Mouse (Mus musculus) E14TG2a.4 (cell line): Measurements from ENCODE around the gene Tmco1.

Experiments
- H3K27me3 ChIP-seq: 2 replicates; pipeline ENCODE4 v1.6.1; 2014; ENCODE audit warnings: low read length, control low read depth; ENCODE audit not compliant: insufficient read depth
- H3K36me3 ChIP-seq: 2 replicates; pipeline ENCODE4 v1.6.1; 2014; ENCODE audit warnings: low read length, control low read depth; ENCODE audit not compliant: insufficient read depth
- H3K4me1 ChIP-seq: replicated peaks from 2 replicates; pipeline ENCODE4 v1.6.1; 2014; ENCODE audit warnings: low read depth, low read length, control low read depth
- H3K4me3 ChIP-seq: replicated peaks from 2 replicates; pipeline ENCODE4 v1.5.1; 2014; ENCODE audit warnings: mild to moderate bottlenecking, low read length
- H3K9me3 ChIP-seq: 2 replicates; pipeline ENCODE4 v1.6.1; 2014; ENCODE audit warnings: low read length, control low read depth
- CTCF ChIP-seq: conservative IDR thresholded peaks from 2 replicates; pipeline ENCODE4 v1.5.1; 2014; ENCODE audit warnings: low read length
- NANOG ChIP-seq: IDR thresholded peaks from 2 replicates; pipeline ENCODE4 v1.6.1; 2014; ENCODE audit warnings: borderline replicate concordance, low read length, mixed read lengths
- POU5F1 ChIP-seq: IDR thresholded peaks from 2 replicates; pipeline ENCODE4 v1.6.1; 2014; ENCODE audit warnings: low read length, borderline replicate concordance

The Tmco1 gene

DNA sequence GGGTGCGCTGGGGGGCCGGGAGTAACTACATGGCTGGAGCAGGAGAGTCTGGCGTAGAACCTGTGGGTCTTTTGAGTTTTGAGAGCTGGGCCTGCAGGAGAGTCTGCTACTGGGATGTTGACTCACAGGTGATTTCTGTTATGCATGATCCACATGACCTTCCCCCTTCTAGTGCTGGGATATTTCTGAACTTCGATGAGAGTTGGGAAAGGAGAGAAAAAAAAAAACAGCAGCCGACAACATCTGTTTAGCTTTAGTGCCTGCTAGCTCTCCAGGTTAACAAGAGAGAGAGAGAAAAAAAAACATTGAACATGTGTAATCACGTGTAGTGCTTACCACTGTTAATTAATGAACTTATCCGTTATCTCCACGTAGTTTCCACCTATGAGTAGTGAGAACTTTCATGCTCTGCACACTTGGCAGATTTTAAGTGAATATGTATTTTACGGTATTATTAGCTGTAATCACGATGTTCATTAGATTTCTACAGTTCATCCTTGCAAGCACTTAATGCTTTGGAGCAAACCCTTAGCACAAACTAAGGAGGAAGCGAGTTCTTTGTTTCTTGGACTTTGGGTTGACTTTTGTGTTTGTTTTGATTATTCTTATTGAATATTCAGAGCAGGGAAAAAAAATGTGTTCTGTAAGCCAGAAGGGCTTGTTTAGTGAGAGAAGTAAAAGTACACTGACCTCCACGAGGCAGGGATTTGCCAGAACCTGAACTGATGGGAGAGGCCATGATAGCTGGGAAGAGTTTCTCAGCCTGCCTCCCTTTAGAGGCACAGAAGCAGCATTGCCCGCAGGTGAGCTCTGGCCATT lies 42.6 kb downstream of the Tmco1 start:
- peaks cover 3% of the 10 kb centered on the region; the same call in 1 of the 2 replicates for H3K27me3 ChIP-seq
- H3K4me1 ChIP-seq = peaks cover 10% of the 10 kb centered on the region
- H3K36me3 ChIP-seq = peaks cover 36% of the 10 kb centered on the region
- no peaks in the 10 kb centered on the region for H3K9me3 ChIP-seq
- peak overlapping the region; percentile 90 for H3K4me3 ChIP-seq
- TF ChIP-seq CTCF (no peak), NANOG (no peak), POU5F1 (no peak)

- TF ChIP-seq POU5F1 (no peak), CTCF (no peak), NANOG (no peak)
- no peaks in the 10 kb centered on the region for H3K9me3 ChIP-seq
- H3K4me3 ChIP-seq = no peak overlapping the region
- H3K27me3 ChIP-seq = peaks cover 3% of the 10 kb centered on the region; the same call in 1 of the 2 replicates
- H3K36me3 ChIP-seq = peaks cover 52% of the 10 kb centered on the region
- H3K4me1 ChIP-seq = peaks cover 10% of the 10 kb centered on the region
Measured at GRCm38 (mm10) chr1:167352403-167352802, 44.2 kb downstream of the Tmco1 start.

DNA sequence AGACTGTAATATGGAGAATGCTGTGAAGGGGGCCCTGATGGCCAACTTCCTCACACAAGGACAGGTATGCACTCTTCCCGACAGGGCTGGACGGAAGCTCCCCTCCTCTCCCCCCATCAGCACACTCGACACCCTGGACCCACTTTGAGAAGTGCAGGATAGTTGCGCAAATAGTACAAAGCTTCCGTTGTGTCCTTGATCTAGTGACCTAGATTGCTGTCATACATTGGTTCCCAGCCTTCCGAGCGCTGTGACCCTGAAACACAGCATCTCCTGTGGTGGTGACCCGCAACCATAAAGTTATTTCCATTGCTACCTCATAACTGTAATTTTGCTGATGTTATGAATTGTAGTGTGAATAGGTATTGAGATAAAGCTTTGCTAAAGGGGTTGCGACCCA lies 49.2 kb downstream of the Tmco1 start:
- Histone ChIP-seq H3K9me3 (no peaks in the 10 kb centered on the region), H3K27me3 (no peaks in the 10 kb centered on the region), H3K4me3 (no peak overlapping the region), H3K4me1 (peaks cover 6% of the 10 kb centered on the region), H3K36me3 (peaks cover 97% of the 10 kb centered on the region)
- TF ChIP-seq POU5F1 (no peak), CTCF (no peak), NANOG (no peak)

DNA sequence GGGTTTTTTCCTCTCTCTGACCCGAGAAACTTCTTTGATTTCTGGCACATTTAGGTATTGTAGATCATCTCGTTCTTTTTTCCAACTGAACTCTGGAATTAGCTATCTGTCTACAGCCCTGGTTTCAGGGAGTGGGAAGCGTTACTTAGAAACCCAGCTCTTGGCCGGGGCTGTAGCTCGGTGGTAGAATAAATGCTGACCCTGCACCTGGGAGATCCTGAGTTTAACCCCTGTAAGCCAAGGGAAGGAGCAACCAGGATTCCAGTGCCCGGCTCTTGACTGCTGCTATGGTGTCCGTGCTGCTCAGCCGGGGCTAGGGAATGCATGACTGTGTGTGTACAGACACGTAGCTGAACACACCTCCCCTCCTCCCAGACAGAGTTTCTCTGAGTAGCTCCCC lies 50.6 kb downstream of the Tmco1 start:
- TF ChIP-seq CTCF (no peak), NANOG (no peak), POU5F1 (no peak)
- no peak overlapping the region for H3K4me3 ChIP-seq
- no peaks in the 10 kb centered on the region for H3K9me3 ChIP-seq
- H3K27me3 ChIP-seq = no peaks in the 10 kb centered on the region
- H3K36me3 ChIP-seq = peaks cover 98% of the 10 kb centered on the region
- H3K4me1 ChIP-seq = peaks cover 6% of the 10 kb centered on the region

- H3K36me3 ChIP-seq = peaks cover 95% of the 10 kb centered on the region
Measured at GRCm38 (mm10) chr1:167360268-167360667, 52.1 kb downstream of the Tmco1 start.

DNA sequence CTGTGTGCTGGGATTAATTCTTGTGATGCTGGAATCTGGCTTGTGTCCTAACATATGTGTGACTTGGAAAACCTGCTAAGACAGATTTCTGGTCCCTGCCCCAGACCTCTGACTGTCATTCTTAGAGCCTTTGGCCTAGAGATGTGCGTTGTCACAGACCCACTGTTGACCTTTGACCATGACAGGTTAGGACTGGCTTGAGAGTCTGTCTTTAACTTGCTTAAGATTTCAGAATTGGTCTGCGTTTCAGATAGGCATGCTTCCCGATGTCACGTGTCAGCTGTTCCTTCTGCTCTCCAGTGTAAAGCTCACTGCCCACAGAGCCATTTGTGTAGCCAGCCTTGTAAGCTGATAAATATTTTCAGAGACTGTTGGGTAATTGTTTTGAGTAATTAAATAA lies 54.6 kb downstream of the Tmco1 start:
- Histone ChIP-seq H3K36me3 (peaks cover 94% of the 10 kb centered on the region), H3K4me3 (no peak overlapping the region), H3K9me3 (no peaks in the 10 kb centered on the region), H3K4me1 (peaks cover 6% of the 10 kb centered on the region), H3K27me3 (no peaks in the 10 kb centered on the region)
- no peak for TF ChIP-seq POU5F1
- TF ChIP-seq CTCF = no peak
- no peak for TF ChIP-seq NANOG

More at GRCm38 (mm10) chr1:167360268-167360667, 52.1 kb downstream of the Tmco1 start:
- no peaks in the 10 kb centered on the region for H3K27me3 ChIP-seq
- H3K9me3 ChIP-seq = no peaks in the 10 kb centered on the region
- H3K4me3 ChIP-seq = no peak overlapping the region
- H3K4me1 ChIP-seq = peaks cover 6% of the 10 kb centered on the region
- TF ChIP-seq CTCF = no peak
- TF ChIP-seq POU5F1 = no peak
- TF ChIP-seq NANOG = no peak

DNA sequence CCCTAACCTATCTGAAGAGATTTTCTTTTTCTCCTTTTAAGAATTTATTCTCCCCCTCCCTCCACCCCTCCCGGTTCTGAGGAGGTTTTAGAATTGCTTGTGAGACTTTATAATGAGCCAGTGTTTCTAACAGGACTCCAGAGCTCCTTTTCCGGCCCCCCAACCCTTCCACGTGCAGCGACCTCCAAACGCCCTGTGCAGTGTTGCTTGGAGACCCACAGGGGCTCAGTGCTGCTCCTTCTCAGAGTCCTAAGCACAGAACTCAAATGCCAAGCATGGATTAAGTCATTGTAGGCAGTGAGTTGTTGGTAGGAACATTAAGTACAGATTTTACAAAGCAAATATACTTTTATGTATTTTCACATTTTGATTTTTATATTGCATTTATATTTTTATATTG lies 55.1 kb downstream of the Tmco1 start:
- Histone ChIP-seq H3K9me3 (no peaks in the 10 kb centered on the region), H3K4me3 (no peak overlapping the region), H3K36me3 (peaks cover 94% of the 10 kb centered on the region), H3K4me1 (peaks cover 6% of the 10 kb centered on the region), H3K27me3 (no peaks in the 10 kb centered on the region)
- TF ChIP-seq CTCF = no peak
- TF ChIP-seq POU5F1 = no peak
- TF ChIP-seq NANOG = no peak

DNA sequence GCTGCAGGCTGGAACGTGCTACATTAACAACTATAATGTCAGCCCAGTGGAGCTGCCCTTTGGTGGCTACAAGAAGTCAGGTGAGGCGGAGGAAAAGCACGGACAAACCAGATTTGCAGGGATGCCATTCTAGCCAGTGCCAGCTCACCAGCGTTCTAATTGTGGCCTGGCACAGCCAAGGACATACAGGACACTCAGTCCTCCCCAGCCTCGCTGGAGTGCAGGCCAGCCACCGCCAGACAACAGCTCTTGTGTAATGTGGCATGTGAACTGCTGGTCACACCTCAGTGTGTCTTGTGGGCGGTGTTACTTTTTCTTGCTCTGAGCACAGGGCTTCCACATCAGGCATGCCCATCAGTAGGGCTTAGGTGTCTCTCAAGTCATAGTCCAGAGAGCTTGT lies 57.6 kb downstream of the Tmco1 start:
- H3K9me3 ChIP-seq = no peaks in the 10 kb centered on the region
- TF ChIP-seq CTCF (no peak), POU5F1 (no peak), NANOG (no peak)

More for the DNA sequence above, 57.6 kb downstream of the Tmco1 start:
- no peaks in the 10 kb centered on the region for H3K27me3 ChIP-seq
- no peaks in the 10 kb centered on the region; the same call in 1 of the 2 replicates for H3K4me1 ChIP-seq
- H3K36me3 ChIP-seq = peaks cover 79% of the 10 kb centered on the region
- no peak overlapping the region for H3K4me3 ChIP-seq
